Mouse (Mus musculus) forebrain, embryonic 14.5 days (tissue): ENCODE results near the gene Gm20075. TPM values are rescaled to one million over a fixed set of nuclear protein-coding genes. Genes with fewer than 3 reads are reported as not detected.
"Not testable (repeated sequence)": the region's sequence is repeated elsewhere in the genome, so short reads cannot be mapped to it uniquely, and the experiment has no call there.

Experiments
- ATAC-seq: fragments of 200-750 bp; cut with Nextera tagmentation; 2 replicates; pipeline ENCODE4 v1.8.0; 2017; ENCODE audit warnings: mild to moderate bottlenecking, moderate library complexity
- DNase-seq: peaks from one replicate; pipeline ENCODE4 v3.0.0-alpha.2; 2015; ENCODE audit warnings: low spot score
- H3K27ac ChIP-seq: fragments of 300-500 bp; sonication (generic); 2 replicates; pipeline ENCODE4 v1.5.1; 2014; ENCODE audit warnings: low read depth, mild to moderate bottlenecking, control low read depth, low read length, moderate library complexity
- H3K27me3 ChIP-seq: fragments of 300-500 bp; sonication (generic); replicated peaks from 2 replicates; pipeline ENCODE4 v1.6.1; 2014; ENCODE audit warnings: low read length, control low read depth, mixed read lengths; ENCODE audit not compliant: control insufficient read depth, insufficient read depth
- H3K36me3 ChIP-seq: fragments of 300-500 bp; sonication (generic); 2 replicates; pipeline ENCODE4 v1.6.1; 2014; ENCODE audit warnings: low read length, control low read depth; ENCODE audit not compliant: control insufficient read depth, insufficient read depth
- H3K4me1 ChIP-seq: fragments of 300-500 bp; sonication (generic); 2 replicates; pipeline ENCODE4 v1.6.1; 2014; ENCODE audit warnings: antibody characterized with exemption, low read length, control low read depth; ENCODE audit not compliant: control insufficient read depth, insufficient read depth
- H3K4me2 ChIP-seq: fragments of 300-500 bp; sonication (generic); 2 replicates; pipeline ENCODE4 v1.6.1; 2014; ENCODE audit warnings: mild to moderate bottlenecking, control low read depth, low read length
- H3K4me3 ChIP-seq: fragments of 300-500 bp; sonication (generic); 2 replicates; pipeline ENCODE4 v1.5.1; 2014; ENCODE audit warnings: low read depth, low read length, control low read depth
- H3K9ac ChIP-seq: fragments of 300-500 bp; sonication (generic); 2 replicates; pipeline ENCODE4 v1.6.1; 2014; ENCODE audit warnings: mild to moderate bottlenecking, low read length, control low read depth, moderate library complexity
- H3K9me3 ChIP-seq: fragments of 300-500 bp; sonication (generic); replicated peaks from 2 replicates; pipeline ENCODE4 v1.6.1; 2016; ENCODE audit warnings: low read length, control low read depth, mixed read lengths; ENCODE audit not compliant: control insufficient read depth
- WGBS: fragments of 180-500 bp; shearing (Covaris S2); extraction: QIAGEN DNeasy Blood & Tissue Kit; methylation state at CpG from one replicate; pipeline ENCODE4 v1.1.7; 2014; 5-methylcytosine and 5-hydroxymethylcytosine counted together
- polyA plus RNA-seq: library from polyadenylated mRNA; unstranded; fragments of >200 nt; fragmentation: Nextera tagmentation; extraction: Ambion mirVana; gene quantifications from 2 replicates; pipeline ENCODE4 v1.2.1, GENCODE M21; 2014

The Gm20075 gene
- 26.9 and 39.5 TPM in 2 replicates for polyA plus RNA-seq

GRCm38 (mm10) chr13:96081276-96081675 lies at the start of gene Gm20075:
TSS of gene Gm20075 (minus strand) at chr13:96081376.
- H3K36me3 ChIP-seq, H3K4me2 ChIP-seq, H3K9me3 ChIP-seq, H3K27me3 ChIP-seq, H3K4me1 ChIP-seq, H3K9ac ChIP-seq, DNase-seq, H3K4me3 ChIP-seq, H3K27ac ChIP-seq, ATAC-seq: not testable (repeated sequence)
- 92% methylated on average over 3 of the region's 3 CpGs for WGBS

GRCm38 (mm10) chr13:96129081-96129480 lies 47.9 kb upstream of the Gm20075 start:
- no peaks in the 10 kb centered on the region for H3K36me3 ChIP-seq
- DNase-seq, result no peak

GRCm38 (mm10) chr13:96126669-96127068 lies 45.5 kb upstream of the Gm20075 start:
- 83% methylated on average over 6 of the region's 6 CpGs for WGBS
- no peaks in the 10 kb centered on the region; the same call in 1 of the 2 replicates for H3K4me1 ChIP-seq

More at GRCm38 (mm10) chr13:96129081-96129480, 47.9 kb upstream of the Gm20075 start:
- Histone ChIP-seq H3K4me2 (no peak overlapping the region), H3K9me3 (no peaks in the 10 kb centered on the region), H3K4me1 (peaks cover 4% of the 10 kb centered on the region; the same call in 1 of the 2 replicates), H3K4me3 (no peak overlapping the region), H3K27me3 (peaks cover 30% of the 10 kb centered on the region), H3K27ac (no peak overlapping the region), H3K9ac (no peak overlapping the region)
- 85% methylated on average over 3 of the region's 3 CpGs for WGBS
- no peak for ATAC-seq

DNA sequence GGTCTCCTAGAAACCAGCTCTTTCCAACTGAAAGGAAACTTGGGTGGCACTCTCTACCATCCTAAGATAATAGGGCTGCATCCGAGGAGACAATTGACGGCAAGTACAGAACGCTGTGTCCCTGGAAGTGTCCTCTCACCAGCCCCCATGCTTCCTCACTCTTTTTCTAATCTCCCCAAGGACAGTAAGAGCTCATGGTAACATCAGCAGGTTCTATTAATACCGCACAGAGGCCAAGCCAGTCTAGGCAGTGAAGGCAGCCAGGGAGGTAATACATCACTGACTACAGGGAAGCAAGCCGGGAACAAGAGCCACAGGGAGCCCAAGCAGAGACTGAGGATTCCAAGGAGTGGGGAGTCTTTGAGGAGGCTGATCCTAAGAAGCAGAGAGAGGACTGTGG lies 43.8 kb upstream of the Gm20075 start:
- Histone ChIP-seq H3K9ac (no peak overlapping the region), H3K36me3 (no peaks in the 10 kb centered on the region), H3K4me3 (no peak overlapping the region), H3K4me1 (no peaks in the 10 kb centered on the region), H3K9me3 (no peaks in the 10 kb centered on the region), H3K27ac (no peak overlapping the region), H3K4me2 (no peak overlapping the region), H3K27me3 (peaks cover 11% of the 10 kb centered on the region)
- 70% methylated on average over 5 of the region's 5 CpGs for WGBS
- DNase-seq (no peak), ATAC-seq (no peak)

More at GRCm38 (mm10) chr13:96126669-96127068, 45.5 kb upstream of the Gm20075 start:
- H3K4me3 ChIP-seq, result no peak overlapping the region
- H3K4me2 ChIP-seq, result no peak overlapping the region
- H3K27me3 ChIP-seq, result peaks cover 24% of the 10 kb centered on the region
- H3K27ac ChIP-seq, result no peak overlapping the region
- no peak overlapping the region for H3K9ac ChIP-seq
- H3K36me3 ChIP-seq, result no peaks in the 10 kb centered on the region
- ATAC-seq, result no peak
- H3K9me3 ChIP-seq, result no peaks in the 10 kb centered on the region
- no peak for DNase-seq

DNA sequence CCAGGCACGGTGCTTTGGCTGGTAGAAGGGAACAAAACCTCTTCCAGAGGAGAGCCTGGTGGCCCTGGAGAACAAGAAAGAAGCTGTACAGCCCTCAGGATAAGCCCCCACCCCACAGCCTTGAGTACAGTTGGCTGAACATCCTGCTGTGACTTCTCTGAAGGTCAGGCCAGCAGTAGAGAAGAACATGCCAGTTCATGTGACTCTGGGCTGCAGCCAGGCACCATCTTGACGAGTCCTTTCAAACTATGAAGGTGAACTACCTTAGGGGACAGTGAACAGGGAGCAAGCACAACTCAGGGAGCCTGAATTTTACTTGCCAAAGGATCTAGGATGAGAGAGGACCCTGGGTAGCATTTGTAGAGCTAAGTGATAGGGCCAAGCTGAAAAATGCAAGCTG lies 31.5 kb upstream of the Gm20075 start:
- no peaks in the 10 kb centered on the region for H3K36me3 ChIP-seq
- H3K4me3 ChIP-seq, result no peak overlapping the region
- DNase-seq, result no peak
- 81% methylated on average over 2 of the region's 2 CpGs for WGBS
- no peak overlapping the region for H3K4me2 ChIP-seq
- H3K27me3 ChIP-seq, result no peaks in the 10 kb centered on the region
- no peaks in the 10 kb centered on the region for H3K9me3 ChIP-seq
- H3K27ac ChIP-seq, result no peak overlapping the region
- H3K4me1 ChIP-seq, result no peaks in the 10 kb centered on the region
- H3K9ac ChIP-seq, result no peak overlapping the region
- no peak for ATAC-seq

- no peak overlapping the region for H3K4me3 ChIP-seq
Observed at GRCm38 (mm10) chr13:96110767-96111166, 29.6 kb upstream of the Gm20075 start.

GRCm38 (mm10) chr13:96106367-96106766 lies 25.2 kb upstream of the Gm20075 start:
- Histone ChIP-seq H3K36me3 (no peaks in the 10 kb centered on the region), H3K9me3 (no peaks in the 10 kb centered on the region), H3K4me3 (no peak overlapping the region), H3K4me1 (no peaks in the 10 kb centered on the region), H3K27me3 (no peaks in the 10 kb centered on the region), H3K9ac (no peak overlapping the region), H3K27ac (no peak overlapping the region), H3K4me2 (no peak overlapping the region)
- DNase-seq (no peak), ATAC-seq (no peak)
- 95% methylated on average over 4 of the region's 4 CpGs for WGBS

More at GRCm38 (mm10) chr13:96110767-96111166, 29.6 kb upstream of the Gm20075 start:
- Histone ChIP-seq H3K27ac (no peak overlapping the region), H3K36me3 (no peaks in the 10 kb centered on the region), H3K4me1 (no peaks in the 10 kb centered on the region), H3K27me3 (no peaks in the 10 kb centered on the region), H3K9ac (no peak overlapping the region), H3K9me3 (no peaks in the 10 kb centered on the region), H3K4me2 (no peak overlapping the region)
- peak; percentile 25 for DNase-seq
- 18% methylated on average over 3 of the region's 3 CpGs for WGBS
- no peak for ATAC-seq

- H3K4me3 ChIP-seq, result no peak overlapping the region
- no peaks in the 10 kb centered on the region for H3K36me3 ChIP-seq
- no peak overlapping the region for H3K27ac ChIP-seq
- no peak overlapping the region for H3K4me2 ChIP-seq
- ATAC-seq (no peak), DNase-seq (no peak)
- H3K9ac ChIP-seq, result no peak overlapping the region
- WGBS, result 76% methylated on average over 4 of the region's 4 CpGs
- H3K4me1 ChIP-seq, result no peaks in the 10 kb centered on the region
- no peaks in the 10 kb centered on the region for H3K9me3 ChIP-seq
- no peaks in the 10 kb centered on the region for H3K27me3 ChIP-seq
Observed at GRCm38 (mm10) chr13:96090929-96091328, 9.8 kb upstream of the Gm20075 start.

DNA sequence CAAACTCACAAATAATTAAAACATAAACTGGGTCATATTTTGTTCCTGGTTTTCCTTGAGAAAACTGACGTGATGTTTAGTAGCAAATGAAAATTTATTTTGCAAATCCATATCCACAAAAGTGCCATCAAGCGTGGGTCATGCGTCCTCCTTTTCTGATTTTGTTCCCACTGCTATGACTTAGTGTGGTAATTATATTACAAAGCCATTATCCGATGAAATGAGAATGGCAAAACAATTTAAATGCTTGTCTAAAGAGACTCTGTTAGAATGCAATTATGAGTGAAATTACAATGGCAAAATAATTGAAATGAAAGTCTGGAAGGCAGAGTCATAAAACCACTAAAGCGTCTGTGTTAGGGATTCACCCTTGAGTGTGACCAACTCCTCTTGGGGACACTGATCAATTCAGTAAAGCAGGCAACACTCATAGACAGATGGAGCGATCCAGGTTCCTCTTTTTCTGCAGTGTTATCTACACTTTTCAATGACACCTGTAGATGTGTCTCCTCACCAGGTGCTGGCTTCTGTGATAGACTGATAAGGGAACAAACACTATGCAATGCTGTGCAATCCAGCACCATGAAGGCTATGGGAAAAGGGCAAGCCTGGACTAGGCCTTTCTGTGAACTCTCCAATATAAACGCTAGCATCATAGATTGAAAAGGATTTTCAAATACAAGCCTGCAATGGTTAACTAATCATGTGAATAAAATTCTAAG lies 4.6 kb upstream of the Gm20075 start:
- ATAC-seq (no peak), DNase-seq (no peak)
- Histone ChIP-seq H3K27me3 (no peaks in the 10 kb centered on the region), H3K36me3 (no peaks in the 10 kb centered on the region), H3K4me1 (no peaks in the 10 kb centered on the region), H3K4me2 (no peak overlapping the region), H3K27ac (no peak overlapping the region), H3K9ac (no peak overlapping the region), H3K9me3 (no peaks in the 10 kb centered on the region), H3K4me3 (no peak overlapping the region)
- 88% methylated on average over 7 of the region's 7 CpGs for WGBS
